Mouse (Mus musculus) MEL (cell line): ENCODE results near the gene Runx3. TPM values are rescaled to one million over a fixed set of nuclear protein-coding genes. Genes with fewer than 3 reads are reported as not detected.

ENCODE experiments used
- DNase-seq: peaks from one replicate; pipeline ENCODE4 v3.0.0; 2011; ENCODE audit warnings: low read depth, low spot score
- H3K27ac ChIP-seq: 2 replicates; pipeline ENCODE4 v1.5.1; 2012; ENCODE audit warnings: low read depth, mild to moderate bottlenecking, control low read depth, low read length, moderate library complexity; ENCODE audit not compliant: control insufficient read depth
- H3K27me3 ChIP-seq, 2 experiments: fragments of 150-350 bp in 1 of 2; sonication (generic) in 1 of 2; 2 replicates each; pipeline ENCODE4 v1.6.1; 2012; ENCODE audit warnings: low read length in 2 of 2, mild to moderate bottlenecking in 2 of 2, improper control_type of control experiment in 1 of 2, moderate library complexity in 1 of 2; ENCODE audit not compliant: insufficient read depth in 2 of 2, control insufficient read depth in 1 of 2
- H3K36me3 ChIP-seq, 2 experiments: 2 replicates each; pipeline ENCODE4 v1.6.1; 2012 to 2014; ENCODE audit warnings: low read length in 2 of 2, improper control_type of control experiment in 1 of 2, inconsistent platforms in 1 of 2, mild to moderate bottlenecking in 1 of 2; ENCODE audit not compliant: insufficient read depth in 2 of 2, control insufficient read depth in 1 of 2
- H3K4me1 ChIP-seq, 2 experiments: fragments of 150-350 bp in 1 of 2; sonication (generic) in 1 of 2; 2 replicates each; pipeline ENCODE4 v1.6.1; 2012; ENCODE audit warnings: low read length in 2 of 2, improper control_type of control experiment in 1 of 2, mild to moderate bottlenecking in 1 of 2; ENCODE audit not compliant: insufficient read depth in 2 of 2, control insufficient read depth in 1 of 2
- H3K4me3 ChIP-seq, 2 experiments: fragments of 150-350 bp in 1 of 2; sonication (generic) in 1 of 2; 2 replicates each; pipeline ENCODE4 v1.5.1; 2012; ENCODE audit warnings: low read depth in 2 of 2, low read length in 2 of 2, mild to moderate bottlenecking in 2 of 2, moderate library complexity in 2 of 2, control low read depth in 1 of 2, improper control_type of control experiment in 1 of 2; ENCODE audit not compliant: control insufficient read depth in 1 of 2, insufficient read depth in 1 of 2
- H3K79me2 ChIP-seq: 2 replicates; pipeline ENCODE4 v1.6.1; 2012; ENCODE audit warnings: mild to moderate bottlenecking, low read length, moderate library complexity; ENCODE audit not compliant: control insufficient read depth, poor library complexity, insufficient read depth
- H3K9ac ChIP-seq: 2 replicates; pipeline ENCODE4 v1.6.1; 2012; ENCODE audit warnings: low read depth, mild to moderate bottlenecking, control low read depth, low read length, moderate library complexity; ENCODE audit not compliant: control insufficient read depth, poor library complexity, severe bottlenecking
- H3K9me3 ChIP-seq: fragments of 150-350 bp; sonication (generic); replicated peaks from 2 replicates; pipeline ENCODE4 v1.6.1; 2012; ENCODE audit warnings: mild to moderate bottlenecking, low read length, improper control_type of control experiment, moderate library complexity; ENCODE audit not compliant: insufficient read depth
- CHD1 ChIP-seq: IDR thresholded peaks from 2 replicates; pipeline ENCODE4 v1.6.1; 2012; ENCODE audit warnings: low read depth, mild to moderate bottlenecking, inconsistent platforms, low read length, improper control_type of control experiment
- CHD2 ChIP-seq: IDR thresholded peaks from 2 replicates; pipeline ENCODE4 v1.6.1; 2011; ENCODE audit warnings: low read length, improper control_type of control experiment
- CTCF ChIP-seq, 3 experiments: IDR thresholded peaks in 2 of 3; conservative IDR thresholded peaks in 1 of 3; 2 replicates each; pipeline ENCODE4 v1.5.1; 2011 to 2012; ENCODE audit warnings: low read length in 3 of 3, low read depth in 2 of 3, mild to moderate bottlenecking in 2 of 3, improper control_type of control experiment in 1 of 3, inconsistent platforms in 1 of 3, mixed read lengths in 1 of 3, moderate library complexity in 1 of 3; ENCODE audit not compliant: control insufficient read depth in 1 of 3, insufficient read depth in 1 of 3, poor library complexity in 1 of 3, severe bottlenecking in 1 of 3
- E2F4 ChIP-seq: IDR thresholded peaks from 2 replicates; pipeline ENCODE4 v1.6.1; 2011; ENCODE audit warnings: low read depth, low read length, improper control_type of control experiment, borderline replicate concordance
- ELF1 ChIP-seq: IDR thresholded peaks from 2 replicates; pipeline ENCODE4 v1.6.1; 2014; ENCODE audit warnings: low read depth, mild to moderate bottlenecking, inconsistent platforms, low read length, improper control_type of control experiment, moderate library complexity
- GABPA ChIP-seq: IDR thresholded peaks from 2 replicates; pipeline ENCODE4 v1.6.1; 2012; ENCODE audit warnings: low read depth, mild to moderate bottlenecking, inconsistent platforms, low read length, improper control_type of control experiment, moderate library complexity
- HCFC1 ChIP-seq: IDR thresholded peaks from 2 replicates; pipeline ENCODE4 v1.6.1; 2012; ENCODE audit warnings: low read depth, mild to moderate bottlenecking, inconsistent platforms, low read length, improper control_type of control experiment, moderate library complexity
- KAT2A ChIP-seq: conservative IDR thresholded peaks from 2 replicates; pipeline ENCODE4 v1.6.1; 2012; ENCODE audit warnings: low read depth, low read length, improper control_type of control experiment, inconsistent platforms
- MAX ChIP-seq: IDR thresholded peaks from 2 replicates; pipeline ENCODE4 v1.6.1; 2011; ENCODE audit warnings: low read length, improper control_type of control experiment
- MAZ ChIP-seq: IDR thresholded peaks from 2 replicates; pipeline ENCODE4 v1.6.1; 2012; ENCODE audit warnings: low read depth, mild to moderate bottlenecking, inconsistent platforms, low read length, improper control_type of control experiment
- MEF2A ChIP-seq: IDR thresholded peaks from 2 replicates; pipeline ENCODE4 v1.6.1; 2014; ENCODE audit warnings: low read depth, mild to moderate bottlenecking, inconsistent platforms, low read length, improper control_type of control experiment; ENCODE audit not compliant: poor library complexity, insufficient replicate concordance, severe bottlenecking; ENCODE audit errors: extremely low read depth
- MXI1 ChIP-seq: IDR thresholded peaks from 2 replicates; pipeline ENCODE4 v1.6.1; 2011; ENCODE audit warnings: mild to moderate bottlenecking, low read depth, low read length, improper control_type of control experiment
- MYB ChIP-seq: IDR thresholded peaks from 2 replicates; pipeline ENCODE4 v1.6.1; 2011; ENCODE audit warnings: mild to moderate bottlenecking, low read depth, low read length, improper control_type of control experiment
- NELFE ChIP-seq: IDR thresholded peaks from 2 replicates; pipeline ENCODE4 v1.6.1; 2011; ENCODE audit warnings: low read depth, low read length, improper control_type of control experiment
- POLR2AphosphoS2 ChIP-seq: IDR thresholded peaks from 2 replicates; pipeline ENCODE4 v1.6.1; 2011; ENCODE audit warnings: low read length, improper control_type of control experiment
- POLR2AphosphoS5 ChIP-seq: IDR thresholded peaks from 2 replicates; pipeline ENCODE4 v1.6.1; 2012; ENCODE audit warnings: low read depth, borderline replicate concordance, mild to moderate bottlenecking, inconsistent platforms, low read length, moderate library complexity, mixed read lengths
- RCOR1 ChIP-seq: IDR thresholded peaks from 2 replicates; pipeline ENCODE4 v1.6.1; 2012; ENCODE audit warnings: low read depth, mild to moderate bottlenecking, inconsistent platforms, low read length, improper control_type of control experiment
- TAL1 ChIP-seq: IDR thresholded peaks from 2 replicates; pipeline ENCODE4 v1.6.1; 2012; ENCODE audit warnings: mild to moderate bottlenecking, inconsistent platforms, low read length, moderate library complexity, mixed read lengths
- TBP ChIP-seq: IDR thresholded peaks from 2 replicates; pipeline ENCODE4 v1.8.0; 2011; ENCODE audit warnings: low read depth, low read length, improper control_type of control experiment
- UBTF ChIP-seq: IDR thresholded peaks from 2 replicates; pipeline ENCODE4 v1.6.1; 2012; ENCODE audit warnings: low read depth, mild to moderate bottlenecking, inconsistent platforms, low read length, improper control_type of control experiment, moderate library complexity, borderline replicate concordance; ENCODE audit not compliant: insufficient read depth
- ZKSCAN1 ChIP-seq: IDR thresholded peaks from 2 replicates; pipeline ENCODE4 v1.6.1; 2012; ENCODE audit warnings: low read depth, mild to moderate bottlenecking, inconsistent platforms, low read length, improper control_type of control experiment, moderate library complexity
- ZNF384 ChIP-seq: IDR thresholded peaks from 2 replicates; pipeline ENCODE4 v1.6.1; 2012; ENCODE audit warnings: low read depth, mild to moderate bottlenecking, inconsistent platforms, low read length, improper control_type of control experiment
- polyA plus RNA-seq, 2 experiments: library from polyadenylated mRNA; stranded (reverse) in 1 of 2; unstranded in 1 of 2; fragments of >175 nt in 1 of 2; fragments of >200 nt in 1 of 2; gene quantifications; 2 replicates each; pipeline versions ENCODE4 v1.2.1 to v1.2.4; 2012; ENCODE audit warnings: low replicate concordance in 2 of 2, low read depth in 1 of 2; ENCODE audit not compliant: insufficient read length in 2 of 2, insufficient read depth in 1 of 2, missing spikeins in 1 of 2
- total RNA-seq: library from RNA; depleted of rRNA; stranded (reverse); fragments of 300-350 nt; gene quantifications from 2 replicates; pipeline ENCODE4 v1.2.3, GENCODE M21; 2012

Gene Runx3
- total and polyA plus RNA-seq, 3 experiments: 4.3 to 29.2 TPM; not detected in 1

DNA sequence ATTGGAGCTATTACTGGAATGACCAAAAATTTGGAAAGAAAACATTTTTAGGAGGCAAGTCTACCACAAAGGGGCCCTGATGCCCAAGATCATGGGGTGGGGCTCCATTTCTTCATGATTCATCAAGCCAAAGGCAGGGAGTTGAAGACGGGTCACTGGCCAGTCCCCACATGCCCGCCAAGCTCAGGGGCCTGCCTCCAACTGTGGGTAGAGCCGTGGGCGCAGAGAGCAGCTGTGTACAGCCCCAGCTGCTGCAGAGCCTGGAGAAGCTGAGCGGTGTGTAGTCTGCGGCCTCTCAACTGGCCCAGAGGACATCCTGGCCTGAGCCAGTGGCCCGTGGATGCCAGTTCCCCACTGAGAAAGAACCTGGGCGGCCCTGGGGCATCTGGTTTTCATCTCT is 24.8 kb upstream of the Runx3 start:
- Histone ChIP-seq H3K4me3 (no peak overlapping the region), H3K27me3 (peaks cover 9 to 19% of the 10 kb centered on the region in 2 experiments)
- TF ChIP-seq CHD1 (no peak), CTCF (IDR thresholded peaks at IDR 0.05 in 2 of 3, conservative IDR thresholded peaks at IDR 0.05 in 1 of 3; ENCODE audit: control insufficient read depth in 1 of 3, insufficient read depth in 1 of 3, low read depth in 2 of 3, low read length in 3 of 3, poor library complexity in 1 of 3, severe bottlenecking in 1 of 3) (no peak), MEF2A (no peak), POLR2AphosphoS2 (no peak), CHD2 (no peak), TAL1 (no peak), KAT2A (no peak)
- TF ChIP-seq, all 39 proteins: peak for 0
- H3K9ac ChIP-seq: no peak overlapping the region
- no peaks in the 10 kb centered on the region for H3K36me3 ChIP-seq
- H3K27ac ChIP-seq: no peak overlapping the region
- no peaks in the 10 kb centered on the region for H3K4me1 ChIP-seq
- no peaks in the 10 kb centered on the region for H3K9me3 ChIP-seq
- DNase-seq: no peak
- H3K79me2 ChIP-seq: no peaks in the 10 kb centered on the region

DNA sequence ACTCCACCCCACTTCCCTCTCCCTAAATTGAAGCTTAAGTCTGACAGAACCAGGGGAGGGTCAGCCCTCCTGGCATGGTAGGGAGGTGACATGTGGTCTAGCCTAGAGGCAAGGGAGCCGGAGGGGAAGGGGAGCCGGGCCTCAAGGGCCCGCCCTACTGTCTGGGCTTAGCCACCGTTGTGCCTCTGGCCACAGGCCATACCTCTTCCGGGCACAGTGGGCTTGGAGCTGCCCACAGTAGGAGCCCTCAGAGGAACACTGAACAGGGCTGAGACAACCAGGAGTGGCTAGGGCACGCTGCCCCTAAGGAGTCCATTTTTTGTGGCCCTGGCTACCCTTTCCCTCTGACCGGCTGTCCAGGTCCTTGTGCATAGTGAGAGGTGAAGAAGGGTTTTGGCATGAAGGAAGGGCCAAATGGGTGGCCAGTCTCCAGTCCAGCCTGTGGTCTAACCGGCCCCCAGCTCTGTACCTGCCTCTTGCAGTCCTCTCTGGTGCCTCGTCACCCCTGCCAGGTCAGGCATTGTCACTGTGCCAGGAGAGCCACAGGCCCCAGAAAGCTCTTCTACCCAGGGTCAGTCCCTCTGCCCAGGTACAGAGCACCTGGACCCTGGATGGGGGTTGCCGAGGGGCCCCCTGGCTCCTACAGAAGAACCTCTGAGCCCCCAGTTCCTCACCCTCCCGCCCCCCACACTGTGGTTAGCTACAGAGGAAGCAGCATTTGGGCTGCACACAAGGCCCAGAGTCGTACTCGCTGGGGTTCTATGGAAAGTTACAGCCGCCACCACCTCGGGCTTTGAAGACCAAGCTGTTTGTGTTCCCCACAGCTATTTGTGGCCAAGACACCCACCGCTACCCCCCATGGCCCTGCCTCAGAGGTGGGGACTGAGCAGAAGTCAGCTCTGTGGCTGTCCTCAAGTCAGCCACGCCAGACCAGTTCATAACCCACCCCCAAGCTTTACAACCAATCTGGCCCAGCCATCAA is 22.3 kb upstream of the Runx3 start:
- no peak for DNase-seq
- H3K36me3 ChIP-seq: no peaks in the 10 kb centered on the region
- H3K9me3 ChIP-seq: no peaks in the 10 kb centered on the region
- H3K27me3 ChIP-seq: peaks cover 14 to 27% of the 10 kb centered on the region in 2 experiments
- no peak overlapping the region for H3K9ac ChIP-seq
- TF ChIP-seq POLR2AphosphoS5: no peak
- TF ChIP-seq HCFC1: no peak
- no peak for TF ChIP-seq TBP
- no peak for TF ChIP-seq UBTF
- TF ChIP-seq GABPA: no peak
- no peak for TF ChIP-seq NELFE
- no peak for TF ChIP-seq MXI1
- no peak for TF ChIP-seq MAZ
- no peak for TF ChIP-seq ELF1
- no peak for TF ChIP-seq MEF2A
- TF ChIP-seq MAX: no peak
- TF ChIP-seq ZNF384: no peak
- no peak for TF ChIP-seq E2F4
- TF ChIP-seq ZKSCAN1: no peak
- no peak for TF ChIP-seq MYB
- no peak for TF ChIP-seq RCOR1
- H3K4me1 ChIP-seq: no peaks in the 10 kb centered on the region
- no peak overlapping the region for H3K4me3 ChIP-seq
- no peak overlapping the region for H3K27ac ChIP-seq
- no peaks in the 10 kb centered on the region for H3K79me2 ChIP-seq
